Mouse (Mus musculus) hindbrain, embryonic 13.5 days (tissue): ENCODE measurements around the gene Mta2. TPM values are rescaled to one million over a fixed set of nuclear protein-coding genes. Genes with fewer than 3 reads are reported as not detected.
A peak's percentile ranks its signal among the peaks of the same experiment; 100 is the strongest.

ENCODE experiments used
- ATAC-seq: fragments of 200-750 bp; cut with Nextera tagmentation; 2 replicates; pipeline ENCODE4 v1.8.0; 2017; ENCODE audit warnings: moderate TSS enrichment; ENCODE audit not compliant: low FRiP score
- H3K27ac ChIP-seq: fragments of 300-500 bp; sonication (generic); 2 replicates; pipeline ENCODE4 v1.5.1; 2015; ENCODE audit warnings: inconsistent platforms, mild to moderate bottlenecking, moderate library complexity
- H3K27me3 ChIP-seq: fragments of 300-500 bp; sonication (generic); 2 replicates; pipeline ENCODE4 v1.6.1; 2015; ENCODE audit warnings: mild to moderate bottlenecking, inconsistent platforms
- H3K36me3 ChIP-seq: fragments of 300-500 bp; sonication (generic); 2 replicates; pipeline ENCODE4 v1.6.1; 2015; ENCODE audit warnings: mild to moderate bottlenecking, inconsistent platforms
- H3K4me1 ChIP-seq: fragments of 300-500 bp; sonication (generic); replicated peaks from 2 replicates; pipeline ENCODE4 v1.6.1; 2015; ENCODE audit warnings: inconsistent platforms
- H3K4me2 ChIP-seq: fragments of 300-500 bp; sonication (generic); 2 replicates; pipeline ENCODE4 v1.6.1; 2015; ENCODE audit warnings: inconsistent platforms, mild to moderate bottlenecking, moderate library complexity
- H3K4me3 ChIP-seq: fragments of 300-500 bp; sonication (generic); 2 replicates; pipeline ENCODE4 v1.5.1; 2015; ENCODE audit warnings: mild to moderate bottlenecking, inconsistent platforms
- H3K9ac ChIP-seq: fragments of 300-500 bp; sonication (generic); 2 replicates; pipeline ENCODE4 v1.6.1; 2015; ENCODE audit warnings: mild to moderate bottlenecking, inconsistent platforms
- H3K9me3 ChIP-seq: fragments of 300-500 bp; sonication (generic); 2 replicates; pipeline ENCODE4 v1.6.1; 2016; ENCODE audit warnings: inconsistent platforms
- WGBS: fragments of 180-500 bp; shearing (Covaris S2); methylation state at CpG from one replicate; pipeline ENCODE4 v1.1.7; 2015; 5-methylcytosine and 5-hydroxymethylcytosine counted together
- polyA plus RNA-seq: library from polyadenylated mRNA; unstranded; fragments of >200 nt; fragmentation: Nextera tagmentation; extraction: Ambion mirVana; gene quantifications from 2 replicates; pipeline ENCODE4 v1.2.1, GENCODE M21; 2015

The Mta2 gene
- polyA plus RNA-seq, 1 experiment from 2014 or later = 133 TPM

GRCm38 (mm10) chr19:8914212-8914611 lies 27.5 kb upstream of the Mta2 start:
- Histone ChIP-seq H3K4me1 (no peaks in the 10 kb centered on the region), H3K9me3 (no peaks in the 10 kb centered on the region), H3K4me3 (no peak overlapping the region), H3K36me3 (peaks cover 80% of the 10 kb centered on the region), H3K9ac (no peak overlapping the region), H3K27ac (no peak overlapping the region), H3K27me3 (no peaks in the 10 kb centered on the region), H3K4me2 (no peak overlapping the region)
- whole genome bisulfite sequencing = 96% methylated on average over 3 of the region's 3 CpGs
- no peak for ATAC-seq

- no peak overlapping the region for H3K4me2 ChIP-seq
- 98% methylated on average over 3 of the region's 3 CpGs for WGBS
- no peak for ATAC-seq
Measured at GRCm38 (mm10) chr19:8919000-8919399, 22.7 kb upstream of the Mta2 start.

DNA sequence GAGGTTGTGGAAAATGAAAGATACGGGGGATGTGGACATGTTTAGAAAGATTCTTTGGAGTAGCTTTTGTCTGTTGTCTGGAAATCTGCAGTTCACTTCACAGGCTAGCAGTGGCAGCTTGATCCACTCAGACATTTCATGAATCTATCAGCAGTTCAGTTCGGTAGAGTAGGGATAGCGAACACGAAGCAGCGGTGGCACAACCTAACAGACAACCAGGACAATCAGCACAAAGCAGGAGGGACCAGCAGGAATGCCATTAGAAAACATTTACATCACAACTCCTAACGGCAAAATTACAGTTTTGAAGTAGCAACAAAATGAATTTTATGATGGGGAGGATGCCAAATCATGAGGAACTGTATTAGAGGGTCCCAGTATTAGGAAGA lies 22.0 kb upstream of the Mta2 start:
- WGBS = 71% methylated on average over 6 of the region's 6 CpGs
- Histone ChIP-seq H3K4me2 (peak overlapping the region; percentile 84), H3K9me3 (no peaks in the 10 kb centered on the region), H3K27ac (peak overlapping the region; percentile 88), H3K36me3 (peaks cover 33% of the 10 kb centered on the region), H3K9ac (no peak overlapping the region), H3K4me3 (peak overlapping the region; percentile 84), H3K4me1 (peaks cover 17% of the 10 kb centered on the region), H3K27me3 (no peaks in the 10 kb centered on the region)
- no peak for ATAC-seq

More at GRCm38 (mm10) chr19:8919000-8919399, 22.7 kb upstream of the Mta2 start:
- no peaks in the 10 kb centered on the region for H3K27me3 ChIP-seq
- no peak overlapping the region for H3K27ac ChIP-seq
- peaks cover 17% of the 10 kb centered on the region for H3K4me1 ChIP-seq
- peaks cover 40% of the 10 kb centered on the region for H3K36me3 ChIP-seq
- H3K4me3 ChIP-seq = no peak overlapping the region
- H3K9me3 ChIP-seq = no peaks in the 10 kb centered on the region
- H3K9ac ChIP-seq = no peak overlapping the region

DNA sequence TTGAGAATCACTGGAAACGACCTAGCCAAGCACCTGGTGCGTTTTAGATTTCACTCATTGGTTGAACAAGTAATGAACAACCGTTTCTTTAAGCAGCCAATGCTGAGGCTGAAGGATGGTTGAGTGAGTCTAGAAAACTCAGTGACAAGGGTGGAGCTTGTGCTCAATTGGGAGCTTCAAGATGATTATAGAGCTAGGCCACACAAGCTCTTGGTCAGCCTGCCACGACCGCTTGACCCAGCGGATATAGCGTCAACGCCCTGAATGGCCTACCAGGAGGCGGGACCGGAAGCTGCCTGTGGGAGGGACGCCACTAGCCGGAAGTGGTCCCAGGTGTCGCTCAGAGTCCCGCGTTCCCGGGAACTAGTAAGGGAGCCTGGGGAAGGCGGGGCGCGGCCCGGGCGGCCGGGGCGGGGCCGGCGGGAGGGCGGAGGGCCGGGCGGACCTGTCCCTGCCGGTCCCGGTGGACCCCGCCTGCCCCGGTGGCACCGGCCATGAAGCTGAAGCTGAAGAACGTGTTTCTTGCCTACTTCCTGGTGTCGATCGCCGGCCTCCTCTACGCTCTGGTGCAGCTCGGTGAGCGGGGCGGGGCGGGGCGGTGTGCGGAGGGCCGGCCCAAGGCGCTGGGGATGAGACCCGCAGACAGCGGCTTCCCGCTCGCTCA lies 21.5 kb upstream of the Mta2 start, which contains the start of gene B3gat3:
B3gat3 (plus strand) TSS at position 302 of the 664 bp plus-strand sequence.
- WGBS = 3% methylated on average over 50 of the region's 50 CpGs
- no peaks in the 10 kb centered on the region for H3K27me3 ChIP-seq
- peaks cover 30% of the 10 kb centered on the region for H3K36me3 ChIP-seq
- H3K9ac ChIP-seq = peak within 1 kb of the TSS; percentile 89
- H3K4me1 ChIP-seq = peaks cover 17% of the 10 kb centered on the region
- H3K4me3 ChIP-seq = peak within 1 kb of the TSS; percentile 84
- peak within 1 kb of the TSS; percentile 88 for H3K27ac ChIP-seq
- H3K4me2 ChIP-seq = peak within 1 kb of the TSS; percentile 84
- ATAC-seq = peak; percentile 97
- H3K9me3 ChIP-seq = no peaks in the 10 kb centered on the region

DNA sequence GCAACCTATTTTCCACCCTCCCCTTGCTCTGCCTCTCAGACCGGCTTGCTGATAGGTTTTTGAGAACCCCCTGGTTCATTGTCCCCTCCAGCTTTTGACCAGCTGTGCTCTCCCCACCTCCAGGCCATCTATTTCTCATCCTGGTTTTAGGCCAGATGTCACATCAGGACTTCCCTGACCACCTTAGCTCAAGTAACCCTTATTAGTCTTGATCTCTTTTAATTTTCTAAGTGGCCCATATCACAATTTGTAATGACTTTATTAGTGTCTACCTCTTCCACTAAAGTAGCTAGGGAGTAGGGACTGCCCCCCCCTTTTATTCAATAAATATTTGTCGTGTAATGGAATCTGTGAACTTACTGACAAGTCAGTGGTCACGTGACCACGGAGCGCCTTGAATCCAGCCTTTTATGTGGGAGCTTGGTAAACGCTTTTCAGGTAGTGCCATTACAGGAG lies 20.8 kb upstream of the Mta2 start:
- Histone ChIP-seq H3K9me3 (no peaks in the 10 kb centered on the region), H3K4me3 (peak overlapping the region; percentile 84), H3K4me2 (peak overlapping the region; percentile 84), H3K4me1 (peaks cover 17% of the 10 kb centered on the region), H3K9ac (peak overlapping the region; percentile 89), H3K36me3 (peaks cover 30% of the 10 kb centered on the region), H3K27ac (peak overlapping the region; percentile 88), H3K27me3 (no peaks in the 10 kb centered on the region)
- peak; percentile 3 for ATAC-seq
- 3% methylated on average over 6 of the region's 6 CpGs for WGBS

DNA sequence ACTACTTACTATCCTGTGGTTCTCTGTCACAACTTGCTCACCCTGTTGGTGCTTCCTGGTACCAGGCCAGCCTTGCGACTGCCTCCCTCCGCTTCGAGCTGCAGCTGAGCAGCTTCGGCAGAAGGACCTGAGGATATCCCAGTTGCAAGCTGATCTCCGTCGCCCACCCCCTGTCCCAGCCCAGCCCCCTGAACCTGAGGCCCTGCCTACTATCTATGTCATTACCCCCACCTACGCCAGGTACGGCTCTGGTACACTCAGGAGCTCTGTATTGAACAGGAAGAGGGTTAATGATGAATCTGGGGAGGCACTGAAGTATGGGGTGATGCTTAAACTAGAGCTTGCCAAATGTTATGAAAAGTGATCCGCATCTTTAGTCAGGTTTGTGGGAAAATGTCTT lies 19.9 kb upstream of the Mta2 start:
- Histone ChIP-seq H3K9ac (peak overlapping the region; percentile 39; the same call in 1 of the 2 replicates), H3K9me3 (no peaks in the 10 kb centered on the region), H3K4me2 (peak overlapping the region; percentile 84), H3K4me1 (peaks cover 17% of the 10 kb centered on the region), H3K4me3 (peak overlapping the region; percentile 84), H3K27ac (no peak overlapping the region), H3K27me3 (no peaks in the 10 kb centered on the region), H3K36me3 (peaks cover 30% of the 10 kb centered on the region)
- no peak for ATAC-seq
- WGBS = 78% methylated on average over 9 of the region's 9 CpGs

GRCm38 (mm10) chr19:8926766-8927165 lies 14.9 kb upstream of the Mta2 start:
- Histone ChIP-seq H3K36me3 (peaks cover 44% of the 10 kb centered on the region), H3K4me3 (no peak overlapping the region), H3K4me1 (peaks cover 25% of the 10 kb centered on the region), H3K4me2 (no peak overlapping the region), H3K9ac (no peak overlapping the region), H3K27me3 (peaks cover 6% of the 10 kb centered on the region; the same call in 1 of the 2 replicates), H3K9me3 (no peaks in the 10 kb centered on the region), H3K27ac (no peak overlapping the region)
- WGBS = 95% methylated on average over 2 of the region's 2 CpGs
- no peak for ATAC-seq

DNA sequence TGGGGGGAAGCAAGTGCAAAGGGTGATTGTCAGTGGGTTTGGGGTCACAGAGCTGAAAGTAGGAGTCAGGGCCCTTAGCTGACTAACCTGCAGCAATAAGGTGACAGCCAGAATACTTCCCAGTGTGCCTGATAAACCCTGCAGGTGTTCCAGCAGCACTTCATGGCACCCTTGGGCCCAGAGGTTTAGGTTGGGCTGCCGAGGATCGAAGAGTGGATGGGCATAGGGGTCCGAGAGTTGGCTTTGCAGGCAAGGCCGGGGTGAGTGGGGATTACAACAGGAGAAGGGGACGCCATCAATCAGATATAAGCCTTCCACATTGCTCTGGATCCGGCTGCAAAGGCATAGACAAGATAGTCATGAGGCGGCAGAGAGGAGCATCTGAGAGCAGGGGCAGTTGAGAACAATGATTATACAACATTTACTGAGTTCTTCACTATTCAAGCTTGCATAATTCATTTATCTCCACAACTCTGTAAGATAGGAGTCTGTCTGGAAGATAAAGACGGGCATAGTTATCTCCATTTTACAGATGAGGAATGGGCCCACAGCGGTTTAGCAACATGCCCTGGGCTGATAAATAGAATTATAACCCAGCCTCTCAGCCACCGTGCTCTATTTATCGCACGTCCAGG lies 13.7 kb upstream of the Mta2 start:
- 90% methylated on average over 12 of the region's 12 CpGs for WGBS
- H3K4me2 ChIP-seq = no peak overlapping the region
- H3K27me3 ChIP-seq = peaks cover 6% of the 10 kb centered on the region; the same call in 1 of the 2 replicates
- no peak overlapping the region for H3K9ac ChIP-seq
- H3K9me3 ChIP-seq = no peaks in the 10 kb centered on the region
- H3K36me3 ChIP-seq = peaks cover 44% of the 10 kb centered on the region
- peaks cover 24% of the 10 kb centered on the region for H3K4me1 ChIP-seq
- no peak overlapping the region for H3K4me3 ChIP-seq
- no peak overlapping the region for H3K27ac ChIP-seq
- ATAC-seq = no peak

- peak; percentile 29; the same call in 1 of the 2 replicates for ATAC-seq
- Histone ChIP-seq H3K4me1 (peaks cover 24% of the 10 kb centered on the region), H3K4me3 (peak overlapping the region; percentile 54), H3K4me2 (peak overlapping the region; percentile 71), H3K27ac (peak overlapping the region; percentile 35; the same call in 1 of the 2 replicates), H3K27me3 (peaks cover 6% of the 10 kb centered on the region; the same call in 1 of the 2 replicates), H3K9me3 (no peaks in the 10 kb centered on the region), H3K36me3 (peaks cover 40% of the 10 kb centered on the region), H3K9ac (peak overlapping the region; percentile 77)
- WGBS = 18% methylated on average over 16 of the region's 16 CpGs
Measured at GRCm38 (mm10) chr19:8928689-8929223, 12.9 kb upstream of the Mta2 start.

- Histone ChIP-seq H3K36me3 (peaks cover 45% of the 10 kb centered on the region), H3K4me2 (peak within 1 kb of the TSS; percentile 71), H3K4me3 (peak within 1 kb of the TSS; percentile 54), H3K9me3 (no peaks in the 10 kb centered on the region), H3K4me1 (peaks cover 24% of the 10 kb centered on the region), H3K27ac (peak within 1 kb of the TSS; percentile 35), H3K9ac (peak within 1 kb of the TSS; percentile 77), H3K27me3 (peaks cover 6% of the 10 kb centered on the region; the same call in 1 of the 2 replicates)
- WGBS = under 1% methylated on average over 64 of the region's 74 CpGs
- ATAC-seq = peak; percentile 46
Measured at GRCm38 (mm10) chr19:8929224-8930088, 12.2 kb upstream of the Mta2 start, which contains the start of the genes Rom1 and Eml3. Gene Rom1, minus strand, starts transcription at chr19:8929356. Gene Eml3, plus strand, starts transcription at chr19:8929552.

DNA sequence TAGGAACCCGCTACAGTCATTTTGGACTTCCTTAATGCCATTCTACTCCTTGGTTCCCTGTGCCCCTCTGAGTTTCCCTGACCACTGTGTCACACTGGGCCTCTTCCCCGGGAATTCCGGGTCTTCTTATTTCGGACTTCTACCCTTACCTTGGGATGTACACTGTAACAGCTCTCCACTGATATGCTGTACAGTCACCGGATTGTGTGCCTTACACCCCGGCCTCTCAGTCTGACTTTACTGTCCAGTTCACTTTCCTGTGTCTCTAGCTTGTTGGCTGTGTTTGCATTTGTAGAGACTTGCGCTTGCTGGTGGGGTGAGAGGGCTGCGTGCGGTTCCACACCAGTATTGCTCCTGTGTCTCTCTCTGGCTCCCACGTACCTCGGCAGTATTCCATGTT lies 11.6 kb upstream of the Mta2 start:
- Histone ChIP-seq H3K4me3 (peak overlapping the region; percentile 54), H3K4me1 (peaks cover 24% of the 10 kb centered on the region), H3K9ac (peak overlapping the region; percentile 77), H3K4me2 (peak overlapping the region; percentile 71), H3K27ac (no peak overlapping the region), H3K27me3 (peaks cover 6% of the 10 kb centered on the region; the same call in 1 of the 2 replicates), H3K36me3 (peaks cover 44% of the 10 kb centered on the region), H3K9me3 (no peaks in the 10 kb centered on the region)
- WGBS = 16% methylated on average over 11 of the region's 11 CpGs
- ATAC-seq = 0 out of 2 replicates have a peak, but pooled peaks have one; percentile 9
